Mouse (Mus musculus): Measurements from ENCODE around the gene Acer2.
A peak's percentile ranks its signal among the peaks of the same experiment; 100 is the strongest.

Gene Acer2

GRCm38 (mm10) chr4:86879477-86879876, 5.3 kb downstream of the Acer2 start:
- H3K4me3 ChIP-seq (replicated peaks; ENCODE audit: low read length) = no peak overlapping the region
- H3K36me3 ChIP-seq (ENCODE audit: insufficient read depth, low read length) = no peaks in the 10 kb centered on the region
- peaks cover 25% of the 10 kb centered on the region for H3K27me3 ChIP-seq (ENCODE audit: insufficient read depth, low read length)
- TF ChIP-seq NANOG (IDR thresholded peaks at IDR 0.05; ENCODE audit: borderline replicate concordance, low read length) = no peak
- H3K9me3 ChIP-seq (ENCODE audit: low read length) = no peaks in the 10 kb centered on the region
- H3K4me1 ChIP-seq (replicated peaks; ENCODE audit: low read depth, low read length) = peaks cover 10% of the 10 kb centered on the region

DNA sequence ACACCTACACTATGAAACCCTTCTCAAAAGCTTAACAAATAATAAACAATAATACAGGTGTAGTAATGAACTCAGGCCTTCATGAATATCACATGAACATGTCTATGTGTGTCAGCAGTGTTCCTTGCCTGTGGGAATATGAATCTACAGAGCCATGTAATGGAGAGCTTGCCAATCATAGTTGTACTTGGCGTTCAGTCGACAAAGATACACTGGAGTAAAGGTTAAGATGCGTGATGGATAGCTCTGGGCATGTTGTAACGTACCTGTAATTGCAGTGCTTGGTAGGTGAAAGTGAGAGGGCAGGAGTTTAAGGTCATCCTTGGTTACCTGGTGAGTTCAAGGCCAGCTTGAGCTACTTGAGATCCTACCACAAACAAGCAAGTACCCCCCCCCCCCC, 7.0 kb downstream of the Acer2 start:
- no peak overlapping the region for H3K4me3 ChIP-seq (replicated peaks; ENCODE audit: low read length)
- H3K27me3 ChIP-seq (ENCODE audit: insufficient read depth, low read length) = peaks cover 10% of the 10 kb centered on the region
- TF ChIP-seq POU5F1 (IDR thresholded peaks at IDR 0.05; ENCODE audit: borderline replicate concordance, low read length) (no peak), CTCF (conservative IDR thresholded peaks at IDR 0.05; ENCODE audit: low read length) (no peak), NANOG (IDR thresholded peaks at IDR 0.05; ENCODE audit: borderline replicate concordance, low read length) (no peak)
- H3K9me3 ChIP-seq (ENCODE audit: low read length) = no peaks in the 10 kb centered on the region
- H3K36me3 ChIP-seq (ENCODE audit: insufficient read depth, low read length) = no peaks in the 10 kb centered on the region
- H3K4me1 ChIP-seq (replicated peaks; ENCODE audit: low read depth, low read length) = peaks cover 2% of the 10 kb centered on the region

DNA sequence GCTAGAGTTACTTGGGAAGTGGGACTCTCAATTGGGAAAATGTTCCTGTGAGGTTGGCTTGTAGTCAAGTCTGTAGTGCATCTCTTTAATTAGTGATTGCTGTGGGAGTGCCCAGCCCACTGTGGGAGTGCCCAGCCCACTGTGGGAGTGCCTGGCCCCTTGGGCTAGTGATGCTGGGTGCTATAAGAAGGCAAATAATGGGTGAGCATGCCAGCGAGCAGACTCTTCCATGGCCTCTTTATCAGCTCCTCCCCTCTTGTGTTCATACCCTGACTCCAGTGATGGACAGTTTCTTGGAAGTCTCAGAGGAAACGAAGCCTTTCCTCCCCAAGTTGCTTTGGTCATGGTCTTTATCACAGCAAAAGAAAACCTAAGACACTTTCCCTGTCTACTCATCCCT, 8.2 kb downstream of the Acer2 start:
- Histone ChIP-seq H3K4me3 (replicated peaks; ENCODE audit: low read length) (no peak overlapping the region), H3K9me3 (ENCODE audit: low read length) (no peaks in the 10 kb centered on the region), H3K27me3 (ENCODE audit: insufficient read depth, low read length) (peaks cover 7% of the 10 kb centered on the region; the same call in 1 of the 2 replicates), H3K4me1 (replicated peaks; ENCODE audit: low read depth, low read length) (peaks cover 6% of the 10 kb centered on the region), H3K36me3 (ENCODE audit: insufficient read depth, low read length) (0 out of 2 replicates have a peak, but pooled peaks cover 3% of the 10 kb centered on the region)
- no peak for TF ChIP-seq CTCF (conservative IDR thresholded peaks at IDR 0.05; ENCODE audit: low read length)
- no peak for TF ChIP-seq POU5F1 (IDR thresholded peaks at IDR 0.05; ENCODE audit: borderline replicate concordance, low read length)

DNA sequence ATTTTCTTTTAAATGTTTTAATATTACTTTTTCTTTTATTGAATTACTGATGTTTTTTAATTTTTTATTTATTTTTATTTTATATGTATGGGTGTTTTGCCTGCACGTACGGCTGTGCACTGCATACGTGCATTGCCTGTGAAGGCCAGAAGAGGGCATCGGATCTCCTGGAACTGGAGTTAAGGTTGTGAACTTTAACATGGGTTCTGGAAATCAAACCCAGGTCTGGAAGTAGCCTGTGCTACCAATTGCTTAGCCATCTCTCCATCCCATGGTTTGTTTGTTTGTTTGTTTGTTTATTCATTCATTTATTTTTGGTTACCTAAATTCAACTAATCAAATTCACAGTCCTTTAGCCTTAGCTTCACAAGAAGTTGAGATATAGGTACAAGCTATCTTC, 10.7 kb downstream of the Acer2 start:
- 0 out of 2 replicates have a peak, but pooled peaks cover 3% of the 10 kb centered on the region for H3K36me3 ChIP-seq (ENCODE audit: insufficient read depth, low read length)
- H3K27me3 ChIP-seq (ENCODE audit: insufficient read depth, low read length) = peaks cover 7% of the 10 kb centered on the region; the same call in 1 of the 2 replicates
- no peak overlapping the region for H3K4me3 ChIP-seq (replicated peaks; ENCODE audit: low read length)
- TF ChIP-seq CTCF (conservative IDR thresholded peaks at IDR 0.05; ENCODE audit: low read length) (peak; percentile 39), POU5F1 (IDR thresholded peaks at IDR 0.05; ENCODE audit: borderline replicate concordance, low read length) (no peak)
- H3K9me3 ChIP-seq (ENCODE audit: low read length) = no peaks in the 10 kb centered on the region
- peaks cover 12% of the 10 kb centered on the region for H3K4me1 ChIP-seq (replicated peaks; ENCODE audit: low read depth, low read length)

GRCm38 (mm10) chr4:86885790-86886159, 11.6 kb downstream of the Acer2 start:
- H3K27me3 ChIP-seq (ENCODE audit: insufficient read depth, low read length) = peaks cover 5% of the 10 kb centered on the region; the same call in 1 of the 2 replicates
- peaks cover 12% of the 10 kb centered on the region for H3K4me1 ChIP-seq (replicated peaks; ENCODE audit: low read depth, low read length)
- H3K4me3 ChIP-seq (replicated peaks; ENCODE audit: low read length) = peak overlapping the region; percentile 64
- TF ChIP-seq CTCF (conservative IDR thresholded peaks at IDR 0.05; ENCODE audit: low read length) (no peak), POU5F1 (IDR thresholded peaks at IDR 0.05; ENCODE audit: borderline replicate concordance, low read length) (no peak), NANOG (IDR thresholded peaks at IDR 0.05; ENCODE audit: borderline replicate concordance, low read length) (no peak)
- H3K36me3 ChIP-seq (ENCODE audit: insufficient read depth, low read length) = 0 out of 2 replicates have a peak, but pooled peaks cover 3% of the 10 kb centered on the region
- H3K9me3 ChIP-seq (ENCODE audit: low read length) = no peaks in the 10 kb centered on the region

DNA sequence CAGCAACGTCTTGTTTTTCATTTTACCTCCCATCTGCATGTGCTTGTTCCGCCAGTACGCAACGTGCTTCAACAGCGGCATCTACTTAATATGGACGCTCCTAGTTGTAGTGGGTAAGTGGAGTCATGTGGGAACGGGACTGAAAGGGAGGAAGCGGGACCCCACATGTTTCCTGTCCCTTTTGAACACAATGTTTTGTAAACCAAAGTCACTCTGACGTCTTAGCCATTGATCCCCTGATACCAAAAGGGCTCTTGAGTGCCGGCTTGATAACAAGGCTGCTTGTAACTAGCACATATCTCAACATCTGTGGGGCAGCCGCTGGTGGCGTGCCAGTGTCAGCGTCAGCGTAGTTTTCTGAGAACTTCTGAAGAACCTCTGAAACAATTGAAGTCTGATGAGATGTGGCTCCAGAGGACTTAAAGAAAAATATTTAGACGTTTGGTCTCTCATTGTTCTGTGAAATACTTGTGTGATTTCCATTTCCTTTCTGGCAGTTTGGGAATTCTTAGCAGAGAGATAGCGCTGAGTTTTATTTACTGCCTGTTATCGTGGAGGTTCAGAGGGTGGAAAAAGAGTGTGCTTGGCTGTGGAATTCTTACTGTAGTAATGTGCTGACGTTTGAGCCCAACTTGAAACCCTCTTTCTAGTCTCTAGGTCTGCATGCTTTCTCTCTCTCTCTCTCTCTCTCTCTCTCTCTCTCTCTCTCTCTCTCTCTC, 12.1 kb downstream of the Acer2 start:
- Histone ChIP-seq H3K4me1 (replicated peaks; ENCODE audit: low read depth, low read length) (peaks cover 12% of the 10 kb centered on the region), H3K9me3 (ENCODE audit: low read length) (no peaks in the 10 kb centered on the region), H3K4me3 (replicated peaks; ENCODE audit: low read length) (peak overlapping the region; percentile 64), H3K27me3 (ENCODE audit: insufficient read depth, low read length) (peaks cover 5% of the 10 kb centered on the region; the same call in 1 of the 2 replicates), H3K36me3 (ENCODE audit: insufficient read depth, low read length) (0 out of 2 replicates have a peak, but pooled peaks cover 3% of the 10 kb centered on the region)
- TF ChIP-seq POU5F1 (IDR thresholded peaks at IDR 0.05; ENCODE audit: borderline replicate concordance, low read length) (no peak), CTCF (conservative IDR thresholded peaks at IDR 0.05; ENCODE audit: low read length) (no peak), NANOG (IDR thresholded peaks at IDR 0.05; ENCODE audit: borderline replicate concordance, low read length) (no peak)

DNA sequence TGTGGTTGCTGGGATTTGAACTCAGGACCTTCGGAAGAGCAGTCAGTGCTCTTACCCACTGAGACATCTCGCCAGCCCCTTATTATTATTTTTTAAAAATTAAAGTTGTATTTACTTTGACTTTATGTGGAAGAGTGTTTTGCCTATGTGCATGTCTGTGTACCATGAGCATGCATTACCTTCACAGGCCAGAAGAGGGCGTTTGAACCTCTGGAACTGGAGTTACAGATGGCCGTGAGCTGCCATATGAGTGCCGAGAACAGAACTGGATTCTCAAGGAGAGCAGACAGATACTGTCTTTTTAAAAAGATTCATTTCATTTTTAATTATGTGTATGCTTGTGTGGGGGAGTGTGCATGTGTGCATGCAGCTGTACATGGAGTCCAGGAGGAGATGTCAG, 13.7 kb downstream of the Acer2 start:
- H3K27me3 ChIP-seq (ENCODE audit: insufficient read depth, low read length) = peaks cover 5% of the 10 kb centered on the region; the same call in 1 of the 2 replicates
- TF ChIP-seq NANOG (IDR thresholded peaks at IDR 0.05; ENCODE audit: borderline replicate concordance, low read length) (no peak), CTCF (conservative IDR thresholded peaks at IDR 0.05; ENCODE audit: low read length) (peak; percentile 79)
- H3K9me3 ChIP-seq (ENCODE audit: low read length) = no peaks in the 10 kb centered on the region
- 0 out of 2 replicates have a peak, but pooled peaks cover 3% of the 10 kb centered on the region for H3K36me3 ChIP-seq (ENCODE audit: insufficient read depth, low read length)
- H3K4me1 ChIP-seq (replicated peaks; ENCODE audit: low read depth, low read length) = peaks cover 12% of the 10 kb centered on the region
- H3K4me3 ChIP-seq (replicated peaks; ENCODE audit: low read length) = 0 out of 2 replicates have a peak overlapping the region, but pooled peaks have one; percentile 1

- Histone ChIP-seq H3K36me3 (ENCODE audit: insufficient read depth, low read length) (no peaks in the 10 kb centered on the region), H3K27me3 (ENCODE audit: insufficient read depth, low read length) (no peaks in the 10 kb centered on the region), H3K9me3 (ENCODE audit: low read length) (no peaks in the 10 kb centered on the region), H3K4me3 (replicated peaks; ENCODE audit: low read length) (no peak overlapping the region), H3K4me1 (replicated peaks; ENCODE audit: low read depth, low read length) (peaks cover 4% of the 10 kb centered on the region)
- TF ChIP-seq CTCF (conservative IDR thresholded peaks at IDR 0.05; ENCODE audit: low read length) (no peak), POU5F1 (IDR thresholded peaks at IDR 0.05; ENCODE audit: borderline replicate concordance, low read length) (no peak), NANOG (IDR thresholded peaks at IDR 0.05; ENCODE audit: borderline replicate concordance, low read length) (no peak)
Measured at GRCm38 (mm10) chr4:86897411-86897810, 23.2 kb downstream of the Acer2 start.
